Mouse (Mus musculus) liver, adult 2 months (tissue): ENCODE data around the gene Abcg4.

Source experiments
- CTCF ChIP-seq: fragments of 200-500 bp; IDR thresholded peaks from 2 replicates; pipeline ENCODE4 v1.5.1; 2011; ENCODE audit warnings: low read depth, low read length, control low read depth
- POLR2A ChIP-seq: fragments of 200-500 bp; IDR thresholded peaks from 2 replicates; pipeline ENCODE4 v1.6.1; 2011; ENCODE audit warnings: low read length, control low read depth; ENCODE audit not compliant: insufficient read depth; ENCODE audit errors: extremely low read depth

DNA sequence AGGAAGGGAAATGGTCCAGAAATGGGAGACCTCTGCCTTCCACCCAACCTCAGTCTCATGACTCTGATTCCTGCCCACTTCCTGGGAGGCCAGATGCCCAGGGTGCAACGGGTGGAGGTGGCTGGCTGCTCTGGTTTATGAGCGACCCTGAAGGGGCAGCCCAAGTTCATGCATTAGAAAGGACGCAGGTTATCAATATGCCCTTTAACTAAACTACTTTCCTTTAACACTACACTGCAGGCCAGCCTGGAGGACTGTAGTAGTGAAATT, 30.3 kb upstream of the Abcg4 start:
- TF ChIP-seq POLR2A (0 out of 2 replicates have a peak, but pooled peaks have one; percentile 20), CTCF (no peak)
